Mouse (Mus musculus): Measurements from ENCODE around the gene Nf1. TPM values are rescaled to one million over a fixed set of nuclear protein-coding genes. Genes with fewer than 3 reads are reported as not detected.

Nf1 gene
- polyA plus RNA-seq, 1 experiment from 2014 or later = 3.7 TPM

- Histone ChIP-seq H3K27me3 (no peaks in the 10 kb centered on the region), H3K27ac (no peak overlapping the region), H3K9ac (no peak overlapping the region), H3K4me1 (replicated peaks) (no peaks in the 10 kb centered on the region), H3K4me2 (no peak overlapping the region), H3K4me3 (no peak overlapping the region), H3K36me3 (no peaks in the 10 kb centered on the region), H3K9me3 (replicated peaks) (no peaks in the 10 kb centered on the region)
- ATAC-seq (replicated peaks; ENCODE audit: insufficient number of reproducible peaks, insufficient read depth, low FRiP score, low read depth) = no peak
- WGBS = 95% methylated on average over 1 of the region's 1 CpGs
These were observed 9.9 kb upstream of the Nf1 start for GRCm38 (mm10) chr11:79329585-79329984.

- H3K4me3 ChIP-seq = no peak overlapping the region
- no peak overlapping the region for H3K4me2 ChIP-seq
- no peak for ATAC-seq (replicated peaks; ENCODE audit: insufficient number of reproducible peaks, insufficient read depth, low FRiP score, low read depth)
- peaks cover 15% of the 10 kb centered on the region for H3K4me1 ChIP-seq (replicated peaks)
- no peaks in the 10 kb centered on the region for H3K36me3 ChIP-seq
- no peak overlapping the region for H3K27ac ChIP-seq
- H3K9me3 ChIP-seq (replicated peaks) = no peaks in the 10 kb centered on the region
- H3K27me3 ChIP-seq = no peaks in the 10 kb centered on the region
- H3K9ac ChIP-seq = no peak overlapping the region
- 84% methylated on average over 6 of the region's 6 CpGs for WGBS
These were observed 4.4 kb upstream of the Nf1 start for GRCm38 (mm10) chr11:79335077-79335476.

GRCm38 (mm10) chr11:79336722-79337267 is 2.7 kb upstream of the Nf1 start:
- Histone ChIP-seq H3K27me3 (no peaks in the 10 kb centered on the region), H3K4me3 (no peak overlapping the region), H3K36me3 (no peaks in the 10 kb centered on the region), H3K4me1 (replicated peaks) (peaks cover 28% of the 10 kb centered on the region), H3K27ac (no peak overlapping the region), H3K4me2 (no peak overlapping the region), H3K9me3 (replicated peaks) (no peaks in the 10 kb centered on the region), H3K9ac (no peak overlapping the region)
- WGBS = 86% methylated on average over 5 of the region's 5 CpGs
- no peak for ATAC-seq (replicated peaks; ENCODE audit: insufficient number of reproducible peaks, insufficient read depth, low FRiP score, low read depth)

- Histone ChIP-seq H3K27me3 (no peaks in the 10 kb centered on the region), H3K4me2 (peak overlapping the region; percentile 82), H3K9me3 (replicated peaks) (no peaks in the 10 kb centered on the region), H3K9ac (peak overlapping the region; percentile 94), H3K27ac (peak overlapping the region; percentile 93), H3K4me3 (peak overlapping the region; percentile 89), H3K4me1 (replicated peaks) (peaks cover 28% of the 10 kb centered on the region), H3K36me3 (no peaks in the 10 kb centered on the region)
- ATAC-seq (replicated peaks; ENCODE audit: insufficient number of reproducible peaks, insufficient read depth, low FRiP score, low read depth) = no peak
- WGBS = 44% methylated on average over 4 of the region's 4 CpGs
These were observed 872 bp upstream of the Nf1 start for GRCm38 (mm10) chr11:79338621-79339020.

- no peaks in the 10 kb centered on the region for H3K27me3 ChIP-seq
- WGBS = under 1% methylated on average over 40 of the region's 63 CpGs
- peaks cover 28% of the 10 kb centered on the region for H3K4me1 ChIP-seq (replicated peaks)
- peak overlapping the region; percentile 82 for H3K4me2 ChIP-seq
- peak overlapping the region; percentile 94 for H3K9ac ChIP-seq
- no peaks in the 10 kb centered on the region for H3K9me3 ChIP-seq (replicated peaks)
- peak overlapping the region; percentile 89 for H3K4me3 ChIP-seq
- peak; percentile 73 for ATAC-seq (replicated peaks; ENCODE audit: insufficient number of reproducible peaks, insufficient read depth, low FRiP score, low read depth)
- H3K27ac ChIP-seq = peak overlapping the region; percentile 93
- H3K36me3 ChIP-seq = no peaks in the 10 kb centered on the region
These were observed 602 bp downstream of the Nf1 start for GRCm38 (mm10) chr11:79339808-79340781.

- H3K27ac ChIP-seq = no peak overlapping the region
- H3K4me3 ChIP-seq = no peak overlapping the region
- no peak overlapping the region for H3K9ac ChIP-seq
- H3K4me2 ChIP-seq = no peak overlapping the region
- no peaks in the 10 kb centered on the region for H3K36me3 ChIP-seq
- no peak for ATAC-seq (replicated peaks; ENCODE audit: insufficient number of reproducible peaks, insufficient read depth, low FRiP score, low read depth)
- H3K4me1 ChIP-seq (replicated peaks) = peaks cover 10% of the 10 kb centered on the region; the same call in 1 of the 2 replicates
- WGBS = 83% methylated on average over 3 of the region's 3 CpGs
- H3K27me3 ChIP-seq = no peaks in the 10 kb centered on the region
- H3K9me3 ChIP-seq (replicated peaks) = no peaks in the 10 kb centered on the region
These were observed 17.5 kb downstream of the Nf1 start for GRCm38 (mm10) chr11:79356995-79357394.

- H3K36me3 ChIP-seq = no peaks in the 10 kb centered on the region
- peaks cover 10% of the 10 kb centered on the region; the same call in 1 of the 2 replicates for H3K4me1 ChIP-seq (replicated peaks)
- no peak overlapping the region for H3K4me3 ChIP-seq
- no peak overlapping the region for H3K4me2 ChIP-seq
- no peak overlapping the region for H3K9ac ChIP-seq
- 92% methylated on average over 1 of the region's 1 CpGs for WGBS
- H3K27me3 ChIP-seq = no peaks in the 10 kb centered on the region
- ATAC-seq (replicated peaks; ENCODE audit: insufficient number of reproducible peaks, insufficient read depth, low FRiP score, low read depth) = no peak
- no peak overlapping the region for H3K27ac ChIP-seq
- H3K9me3 ChIP-seq (replicated peaks) = no peaks in the 10 kb centered on the region
These were observed 17.9 kb downstream of the Nf1 start for GRCm38 (mm10) chr11:79357397-79357796.

- Histone ChIP-seq H3K9me3 (replicated peaks) (no peaks in the 10 kb centered on the region), H3K4me2 (no peak overlapping the region), H3K27ac (no peak overlapping the region; the same call in 1 of the 2 replicates), H3K27me3 (no peaks in the 10 kb centered on the region), H3K9ac (no peak overlapping the region), H3K4me1 (replicated peaks) (peaks cover 32% of the 10 kb centered on the region), H3K36me3 (no peaks in the 10 kb centered on the region), H3K4me3 (no peak overlapping the region)
- no peak for ATAC-seq (replicated peaks; ENCODE audit: insufficient number of reproducible peaks, insufficient read depth, low FRiP score, low read depth)
- WGBS = 82% methylated on average over 3 of the region's 3 CpGs
These were observed 25.5 kb downstream of the Nf1 start for GRCm38 (mm10) chr11:79364956-79365355.

GRCm38 (mm10) chr11:79366284-79366683 is 26.8 kb downstream of the Nf1 start:
- WGBS = 47% methylated on average over 8 of the region's 8 CpGs
- Histone ChIP-seq H3K9ac (no peak overlapping the region), H3K27me3 (no peaks in the 10 kb centered on the region), H3K4me2 (no peak overlapping the region), H3K4me3 (no peak overlapping the region), H3K36me3 (no peaks in the 10 kb centered on the region), H3K9me3 (replicated peaks) (no peaks in the 10 kb centered on the region), H3K4me1 (replicated peaks) (peaks cover 32% of the 10 kb centered on the region), H3K27ac (no peak overlapping the region)
- ATAC-seq (replicated peaks; ENCODE audit: insufficient number of reproducible peaks, insufficient read depth, low FRiP score, low read depth) = no peak

- Histone ChIP-seq H3K4me1 (replicated peaks) (peaks cover 6% of the 10 kb centered on the region; the same call in 1 of the 2 replicates), H3K4me2 (no peak overlapping the region), H3K36me3 (no peaks in the 10 kb centered on the region), H3K4me3 (no peak overlapping the region), H3K9ac (no peak overlapping the region), H3K9me3 (replicated peaks) (no peaks in the 10 kb centered on the region), H3K27ac (no peak overlapping the region), H3K27me3 (no peaks in the 10 kb centered on the region)
- 89% methylated on average over 4 of the region's 4 CpGs for WGBS
- no peak for ATAC-seq (replicated peaks; ENCODE audit: insufficient number of reproducible peaks, insufficient read depth, low FRiP score, low read depth)
These were observed 33.5 kb downstream of the Nf1 start for GRCm38 (mm10) chr11:79373031-79373430.

GRCm38 (mm10) chr11:79398336-79398735 is 58.8 kb downstream of the Nf1 start:
- Histone ChIP-seq H3K36me3 (peaks cover 6% of the 10 kb centered on the region; the same call in 1 of the 2 replicates), H3K9me3 (replicated peaks) (no peaks in the 10 kb centered on the region)
- WGBS = 55% methylated on average over 3 of the region's 3 CpGs

More at GRCm38 (mm10) chr11:79398336-79398735, 58.8 kb downstream of the Nf1 start:
- Histone ChIP-seq H3K4me3 (no peak overlapping the region), H3K9ac (no peak overlapping the region), H3K4me2 (no peak overlapping the region), H3K27me3 (no peaks in the 10 kb centered on the region), H3K27ac (no peak overlapping the region), H3K4me1 (replicated peaks) (no peaks in the 10 kb centered on the region)
- ATAC-seq (replicated peaks; ENCODE audit: insufficient number of reproducible peaks, insufficient read depth, low FRiP score, low read depth) = no peak

All from heart, embryonic 15.5 days (tissue).